Mouse (Mus musculus) ES-Bruce4 (cell line): ENCODE measurements around the gene Slc4a2. TPM values are rescaled to one million over a fixed set of nuclear protein-coding genes. Genes with fewer than 3 reads are reported as not detected.

Experiments
- H3K27ac ChIP-seq: 2 replicates; pipeline ENCODE4 v1.5.1; 2012; ENCODE audit warnings: low read length, inconsistent platforms; ENCODE audit not compliant: insufficient read depth
- H3K27me3 ChIP-seq: 2 replicates; pipeline ENCODE4 v1.6.1; 2012; ENCODE audit warnings: mild to moderate bottlenecking, low read length, inconsistent platforms; ENCODE audit not compliant: control insufficient read depth, poor library complexity, insufficient read depth, severe bottlenecking
- H3K36me3 ChIP-seq: 2 replicates; pipeline ENCODE4 v1.6.1; 2012; ENCODE audit warnings: inconsistent platforms, mild to moderate bottlenecking, low read length, moderate library complexity; ENCODE audit not compliant: control insufficient read depth, poor library complexity, insufficient read depth, severe bottlenecking
- H3K4me1 ChIP-seq: one replicate; pipeline ENCODE4 v1.8.1; 2011; ENCODE audit warnings: low read length; ENCODE audit not compliant: control insufficient read depth, insufficient read depth
- H3K4me3 ChIP-seq: 2 replicates; pipeline ENCODE4 v1.5.1; 2011; ENCODE audit warnings: low read depth, mild to moderate bottlenecking, low read length
- H3K9ac ChIP-seq: 2 replicates; pipeline ENCODE4 v1.6.1; 2012; ENCODE audit warnings: low read depth, mild to moderate bottlenecking, inconsistent platforms; ENCODE audit not compliant: poor library complexity, severe bottlenecking
- H3K9me3 ChIP-seq: replicated peaks from 2 replicates; pipeline ENCODE4 v1.6.1; 2012; ENCODE audit warnings: mild to moderate bottlenecking, low read length, inconsistent platforms; ENCODE audit not compliant: control insufficient read depth, poor library complexity, insufficient read depth, severe bottlenecking
- CTCF ChIP-seq: IDR thresholded peaks from one replicate; pipeline ENCODE4 v1.8.1; 2011; ENCODE audit warnings: low read depth, low read length
- EP300 ChIP-seq: IDR thresholded peaks from 2 replicates; pipeline ENCODE4 v1.6.1; 2011; ENCODE audit warnings: low read depth, low read length; ENCODE audit not compliant: insufficient read depth
- POLR2A ChIP-seq: IDR thresholded peaks from one replicate; pipeline ENCODE4 v1.8.1; 2011; ENCODE audit warnings: low read length; ENCODE audit not compliant: insufficient read depth
- polyA plus RNA-seq: library from polyadenylated mRNA; stranded (reverse); fragments of >200 nt; gene quantifications from 2 replicates; pipeline ENCODE4 v1.2.4, GENCODE M21; 2011; ENCODE audit warnings: low read depth; ENCODE audit not compliant: missing spikeins, insufficient read depth, insufficient read length

Gene Slc4a2
- polyA plus RNA-seq, 1 experiment, result 11.3 TPM

DNA sequence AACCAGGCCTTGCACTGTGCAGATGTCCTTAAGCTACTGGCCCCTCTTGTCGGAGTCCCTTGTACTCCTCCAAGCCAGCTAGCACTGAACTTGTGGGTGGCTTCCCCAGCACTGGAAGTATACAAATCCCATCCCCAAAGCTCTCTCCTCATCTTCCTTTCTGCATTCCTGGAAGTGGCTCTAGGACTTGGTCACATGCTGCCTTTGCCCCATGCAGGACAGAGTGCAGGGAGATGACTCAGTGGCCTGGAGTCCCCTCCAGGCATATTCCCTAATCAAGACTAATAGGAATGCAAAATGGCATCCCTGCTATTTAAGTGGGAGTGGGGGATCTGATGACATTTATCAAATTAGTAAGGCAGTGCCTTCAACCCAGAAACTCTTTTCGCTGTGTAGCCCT is 11.6 kb upstream of the Slc4a2 start:
- Histone ChIP-seq H3K9ac (no peak overlapping the region), H3K4me3 (no peak overlapping the region), H3K9me3 (no peaks in the 10 kb centered on the region), H3K27ac (no peak overlapping the region), H3K4me1 (peaks cover 3% of the 10 kb centered on the region), H3K27me3 (no peaks in the 10 kb centered on the region), H3K36me3 (no peaks in the 10 kb centered on the region)
- TF ChIP-seq EP300, result no peak
- no peak for TF ChIP-seq CTCF
- no peak for TF ChIP-seq POLR2A

DNA sequence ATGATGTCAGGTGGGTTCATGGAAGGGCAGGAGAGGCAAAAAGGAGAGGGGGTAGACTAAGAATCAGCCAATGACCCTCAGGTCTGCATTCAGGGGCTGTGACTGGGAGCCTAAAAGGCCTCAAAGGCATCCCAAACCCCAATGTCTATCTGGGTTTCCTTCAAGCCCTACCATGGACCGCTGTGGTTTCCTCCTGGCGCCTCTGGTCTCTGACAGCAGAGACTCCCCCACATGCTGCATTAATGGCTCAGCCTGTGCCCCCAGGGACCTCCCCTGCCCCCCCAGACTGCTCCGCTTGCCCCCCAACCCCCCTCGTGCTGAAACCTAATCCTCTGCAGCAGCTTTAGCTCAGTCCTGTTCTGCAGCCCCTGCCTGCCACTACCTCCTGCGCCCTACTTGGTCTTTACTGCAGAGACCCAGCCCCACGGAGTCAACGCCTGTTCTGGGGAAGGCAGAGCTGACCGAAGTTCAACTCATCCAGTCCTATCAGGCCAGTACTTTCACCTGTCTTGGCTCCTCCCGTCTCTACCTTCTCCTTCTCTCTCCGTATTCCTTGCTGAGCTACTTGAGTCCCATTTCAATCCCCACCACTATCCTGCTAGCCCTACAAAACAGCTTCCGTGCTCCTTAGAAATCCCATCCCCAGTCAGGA is 10.5 kb upstream of the Slc4a2 start, which contains the start of gene Asic3:
TSS of gene Asic3 (plus strand) at position 351 of the 652 bp plus-strand sequence.
- Histone ChIP-seq H3K27ac (no peak within 1 kb of the TSS), H3K4me1 (peaks cover 3% of the 10 kb centered on the region), H3K9me3 (no peaks in the 10 kb centered on the region), H3K4me3 (peak within 1 kb of the TSS; percentile 38), H3K27me3 (no peaks in the 10 kb centered on the region), H3K9ac (no peak within 1 kb of the TSS), H3K36me3 (no peaks in the 10 kb centered on the region)
- TF ChIP-seq CTCF, result no peak

DNA sequence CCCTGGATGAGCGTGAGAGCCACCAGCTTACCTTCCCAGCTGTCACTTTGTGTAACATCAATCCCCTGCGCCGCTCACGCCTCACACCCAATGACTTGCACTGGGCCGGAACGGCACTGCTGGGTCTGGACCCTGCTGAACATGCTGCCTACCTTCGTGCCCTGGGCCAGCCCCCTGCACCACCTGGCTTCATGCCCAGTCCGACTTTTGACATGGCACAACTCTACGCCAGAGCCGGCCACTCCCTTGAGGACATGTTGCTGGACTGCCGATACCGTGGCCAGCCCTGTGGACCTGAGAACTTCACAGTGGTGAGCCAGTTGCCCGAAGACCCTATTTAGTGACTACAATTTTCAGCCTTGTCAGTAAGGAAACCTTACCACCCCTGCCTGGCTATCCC is 9.7 kb upstream of the Slc4a2 start:
- H3K9ac ChIP-seq, result no peak overlapping the region
- TF ChIP-seq CTCF, result no peak

DNA sequence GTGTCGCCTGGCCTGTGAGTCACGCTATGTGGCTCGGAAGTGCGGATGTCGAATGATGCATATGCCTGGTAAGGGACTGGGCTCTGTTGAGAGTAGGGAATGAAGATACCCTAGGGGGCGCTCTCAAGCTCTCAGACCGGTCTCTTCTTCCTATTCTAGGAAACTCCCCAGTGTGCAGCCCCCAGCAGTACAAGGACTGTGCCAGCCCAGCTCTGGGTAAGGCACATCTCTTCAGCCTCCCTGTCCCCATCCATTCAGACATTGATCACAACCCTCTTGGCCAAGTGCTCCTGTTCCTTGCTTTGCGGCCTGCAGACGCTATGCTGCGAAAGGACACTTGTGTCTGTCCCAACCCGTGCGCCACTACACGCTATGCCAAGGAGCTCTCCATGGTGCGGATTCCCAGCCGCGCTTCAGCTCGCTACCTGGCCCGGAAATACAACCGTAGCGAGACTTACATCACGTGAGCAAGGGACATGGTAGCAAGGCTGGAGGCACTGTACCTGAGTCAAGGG is 7.4 kb upstream of the Slc4a2 start:
- peak overlapping the region; percentile 40 for H3K4me3 ChIP-seq
- H3K27ac ChIP-seq, result no peak overlapping the region
- peaks cover 3% of the 10 kb centered on the region for H3K4me1 ChIP-seq
- TF ChIP-seq CTCF, result peak; percentile 56
- no peak for TF ChIP-seq EP300
- H3K9ac ChIP-seq, result no peak overlapping the region
- H3K36me3 ChIP-seq, result no peaks in the 10 kb centered on the region
- no peaks in the 10 kb centered on the region for H3K9me3 ChIP-seq
- H3K27me3 ChIP-seq, result no peaks in the 10 kb centered on the region

More for the DNA sequence above, 9.7 kb upstream of the Slc4a2 start:
- Histone ChIP-seq H3K36me3 (no peaks in the 10 kb centered on the region), H3K4me1 (peaks cover 3% of the 10 kb centered on the region), H3K4me3 (peak overlapping the region; percentile 38), H3K27ac (no peak overlapping the region), H3K9me3 (no peaks in the 10 kb centered on the region), H3K27me3 (no peaks in the 10 kb centered on the region)

DNA sequence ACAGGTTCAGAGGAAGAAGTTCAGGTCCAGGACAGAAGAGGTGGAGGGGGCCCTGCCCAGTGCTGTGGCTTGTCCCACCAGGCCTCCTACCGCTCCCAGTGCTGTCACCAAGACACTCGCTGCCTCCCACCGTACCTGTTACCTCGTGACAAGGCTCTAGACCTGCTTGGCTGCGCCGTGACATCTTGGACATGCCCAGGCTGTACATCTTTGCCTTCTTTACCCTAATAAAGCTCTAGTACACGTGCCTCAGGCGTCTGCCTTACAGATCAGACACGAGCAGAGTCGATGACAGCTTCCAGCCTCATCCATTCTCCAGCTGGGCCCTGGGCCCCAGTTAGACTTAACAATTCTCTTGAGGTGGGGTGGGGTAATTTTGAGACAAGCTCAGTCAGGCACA is 6.0 kb upstream of the Slc4a2 start:
- Histone ChIP-seq H3K4me3 (no peak overlapping the region), H3K9ac (no peak overlapping the region), H3K9me3 (no peaks in the 10 kb centered on the region), H3K27ac (no peak overlapping the region), H3K36me3 (no peaks in the 10 kb centered on the region), H3K4me1 (peaks cover 3% of the 10 kb centered on the region), H3K27me3 (no peaks in the 10 kb centered on the region)
- no peak for TF ChIP-seq EP300
- TF ChIP-seq CTCF, result no peak
- TF ChIP-seq POLR2A, result no peak

DNA sequence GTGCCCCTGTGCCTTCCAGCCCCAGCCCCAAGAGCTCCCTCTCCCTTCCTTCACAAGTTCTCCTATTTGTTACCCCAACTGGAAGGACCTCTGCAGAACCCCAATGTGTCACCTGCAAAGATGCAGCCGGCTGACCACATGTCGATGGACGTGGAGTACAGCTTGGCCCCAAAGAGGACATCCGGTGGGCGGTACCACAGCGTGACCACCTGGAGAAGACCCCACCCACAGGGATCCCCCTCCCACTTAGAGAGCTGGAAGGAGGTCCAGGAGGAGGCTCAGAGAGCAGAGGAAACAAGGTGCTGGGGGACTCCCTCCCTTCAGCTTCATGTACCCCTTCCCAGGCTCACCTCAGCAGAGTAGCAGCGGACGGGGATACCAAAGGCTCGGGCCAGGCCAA is 3.3 kb upstream of the Slc4a2 start:
- no peaks in the 10 kb centered on the region for H3K36me3 ChIP-seq
- TF ChIP-seq CTCF, result no peak
- no peak for TF ChIP-seq POLR2A
- no peak for TF ChIP-seq EP300
- no peak overlapping the region for H3K9ac ChIP-seq
- H3K4me1 ChIP-seq, result peaks cover 3% of the 10 kb centered on the region
- no peak overlapping the region for H3K4me3 ChIP-seq
- H3K9me3 ChIP-seq, result no peaks in the 10 kb centered on the region
- no peak overlapping the region for H3K27ac ChIP-seq
- H3K27me3 ChIP-seq, result no peaks in the 10 kb centered on the region
